Mouse (Mus musculus) liver, embryonic 16.5 days (tissue): ENCODE data around the gene Trak1. TPM values are rescaled to one million over a fixed set of nuclear protein-coding genes. Genes with fewer than 3 reads are reported as not detected.

Experiments used
- ATAC-seq: fragments of 200-750 bp; cut with Nextera tagmentation; 2 replicates; pipeline ENCODE4 v1.8.0; 2017; ENCODE audit warnings: low read depth, mild to moderate bottlenecking, moderate number of reproducible peaks, moderate library complexity
- H3K27ac ChIP-seq: fragments of 300-500 bp; sonication (generic); 2 replicates; pipeline ENCODE4 v1.5.1; 2014; ENCODE audit warnings: mild to moderate bottlenecking, low read length
- H3K27me3 ChIP-seq: fragments of 300-500 bp; sonication (generic); 2 replicates; pipeline ENCODE4 v1.6.1; 2014; ENCODE audit warnings: low read depth, low read length, mixed read lengths; ENCODE audit not compliant: control insufficient read depth, insufficient read depth
- H3K36me3 ChIP-seq: fragments of 300-500 bp; sonication (generic); 2 replicates; pipeline ENCODE4 v1.6.1; 2014; ENCODE audit warnings: mild to moderate bottlenecking; ENCODE audit not compliant: control insufficient read depth, insufficient read depth
- H3K4me1 ChIP-seq: fragments of 300-500 bp; sonication (generic); 2 replicates; pipeline ENCODE4 v1.6.1; 2014; ENCODE audit warnings: low read depth, low read length, mixed read lengths; ENCODE audit not compliant: control insufficient read depth
- H3K4me2 ChIP-seq: fragments of 300-500 bp; sonication (generic); 2 replicates; pipeline ENCODE4 v1.6.1; 2014; ENCODE audit warnings: low read depth, low read length, mixed read lengths
- H3K4me3 ChIP-seq: fragments of 300-500 bp; sonication (generic); 2 replicates; pipeline ENCODE4 v1.5.1; 2014; ENCODE audit warnings: low read depth, mild to moderate bottlenecking, low read length
- H3K9ac ChIP-seq: fragments of 300-500 bp; sonication (generic); 2 replicates; pipeline ENCODE4 v1.6.1; 2014; ENCODE audit warnings: low read depth, low read length
- H3K9me3 ChIP-seq: fragments of 300-500 bp; sonication (generic); replicated peaks from 2 replicates; pipeline ENCODE4 v1.6.1; 2016; ENCODE audit warnings: low read length; ENCODE audit not compliant: control insufficient read depth
- WGBS: fragments of 180-500 bp; shearing (Covaris S2); extraction: QIAGEN DNeasy Blood & Tissue Kit; methylation state at CpG from one replicate; pipeline ENCODE4 v1.1.7; 2014; ENCODE audit not compliant: insufficient replicate concordance; 5-methylcytosine and 5-hydroxymethylcytosine counted together
- polyA plus RNA-seq: library from polyadenylated mRNA; unstranded; fragments of >200 nt; fragmentation: Nextera tagmentation; extraction: Ambion mirVana; gene quantifications from 2 replicates; pipeline ENCODE4 v1.2.1, GENCODE M21; 2015

Trak1 gene
- polyA plus RNA-seq, 1 experiment from 2014 or later: 5.2 TPM

- H3K27me3 ChIP-seq: no peaks in the 10 kb centered on the region
- H3K27ac ChIP-seq: no peak overlapping the region
- H3K36me3 ChIP-seq: no peaks in the 10 kb centered on the region
- no peaks in the 10 kb centered on the region for H3K9me3 ChIP-seq
- 73% methylated on average over 17 of the region's 17 CpGs for WGBS
- ATAC-seq: no peak
- H3K9ac ChIP-seq: no peak overlapping the region
- no peak overlapping the region for H3K4me2 ChIP-seq
- H3K4me1 ChIP-seq: no peaks in the 10 kb centered on the region
- no peak overlapping the region for H3K4me3 ChIP-seq
Observed at GRCm38 (mm10) chr9:121398100-121398760, 100.9 kb downstream of the Trak1 start.

- H3K4me2 ChIP-seq: no peak overlapping the region
- H3K9me3 ChIP-seq: no peaks in the 10 kb centered on the region
- no peak overlapping the region for H3K9ac ChIP-seq
- no peak overlapping the region for H3K4me3 ChIP-seq
- no peak overlapping the region for H3K27ac ChIP-seq
- H3K4me1 ChIP-seq: no peaks in the 10 kb centered on the region
- whole genome bisulfite sequencing: 82% methylated on average over 7 of the region's 7 CpGs
- H3K36me3 ChIP-seq: no peaks in the 10 kb centered on the region
- no peaks in the 10 kb centered on the region for H3K27me3 ChIP-seq
- ATAC-seq: no peak
Observed at GRCm38 (mm10) chr9:121398761-121399160, 101.5 kb downstream of the Trak1 start.

- H3K4me1 ChIP-seq: no peaks in the 10 kb centered on the region
- no peak overlapping the region for H3K9ac ChIP-seq
- H3K27ac ChIP-seq: no peak overlapping the region
- no peak overlapping the region for H3K4me3 ChIP-seq
- WGBS: 77% methylated on average over 8 of the region's 8 CpGs
- no peaks in the 10 kb centered on the region for H3K9me3 ChIP-seq
- H3K27me3 ChIP-seq: no peaks in the 10 kb centered on the region
- ATAC-seq: no peak
- H3K4me2 ChIP-seq: no peak overlapping the region
- no peaks in the 10 kb centered on the region for H3K36me3 ChIP-seq
Observed at GRCm38 (mm10) chr9:121400608-121401007, 103.3 kb downstream of the Trak1 start.

- Histone ChIP-seq H3K36me3 (no peaks in the 10 kb centered on the region), H3K4me1 (no peaks in the 10 kb centered on the region), H3K27me3 (no peaks in the 10 kb centered on the region), H3K4me2 (no peak overlapping the region), H3K4me3 (no peak overlapping the region), H3K27ac (no peak overlapping the region), H3K9ac (no peak overlapping the region), H3K9me3 (no peaks in the 10 kb centered on the region)
- ATAC-seq: 0 out of 2 replicates have a peak, but pooled peaks have one; percentile 16
- WGBS: 62% methylated on average over 16 of the region's 16 CpGs
Observed at GRCm38 (mm10) chr9:121403157-121403671, 105.9 kb downstream of the Trak1 start.

GRCm38 (mm10) chr9:121403699-121404098 is 106.4 kb downstream of the Trak1 start:
- H3K27ac ChIP-seq: no peak overlapping the region
- no peaks in the 10 kb centered on the region for H3K9me3 ChIP-seq
- H3K4me2 ChIP-seq: no peak overlapping the region
- H3K9ac ChIP-seq: no peak overlapping the region
- no peaks in the 10 kb centered on the region for H3K4me1 ChIP-seq
- no peak for ATAC-seq
- no peak overlapping the region for H3K4me3 ChIP-seq
- 79% methylated on average over 11 of the region's 11 CpGs for WGBS
- no peaks in the 10 kb centered on the region for H3K36me3 ChIP-seq
- H3K27me3 ChIP-seq: no peaks in the 10 kb centered on the region

DNA sequence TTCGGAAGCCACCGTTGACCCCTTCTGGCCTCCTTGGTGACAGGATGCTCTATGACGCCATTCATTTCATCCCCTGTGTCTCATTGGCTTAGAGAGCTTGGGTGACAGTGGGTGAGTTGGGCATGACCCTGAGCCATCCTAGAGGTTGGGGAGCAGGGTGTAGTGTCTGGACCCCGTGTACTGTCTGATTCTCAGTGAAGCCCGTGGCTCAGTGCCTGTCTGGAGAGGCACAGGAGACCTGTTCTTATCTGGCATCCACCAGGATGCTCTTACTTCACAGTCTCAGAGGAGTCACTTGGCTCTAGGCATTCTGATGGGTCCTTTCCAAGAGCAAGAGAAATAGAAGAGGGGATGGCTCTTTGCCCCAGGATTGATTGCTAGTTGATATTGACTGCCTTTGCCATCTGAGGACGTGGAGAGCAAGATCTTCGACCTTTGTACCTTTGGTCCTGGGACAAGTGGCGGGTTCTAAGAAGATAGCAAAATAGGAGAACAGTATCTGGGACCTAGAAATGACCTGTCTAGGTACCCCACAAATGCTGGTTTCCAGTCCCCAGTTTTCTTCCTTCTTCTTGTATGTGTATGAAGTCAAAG is 107.9 kb downstream of the Trak1 start:
- H3K36me3 ChIP-seq: no peaks in the 10 kb centered on the region
- 76% methylated on average over 8 of the region's 8 CpGs for WGBS
- no peak overlapping the region for H3K4me3 ChIP-seq
- no peak for ATAC-seq
- H3K9me3 ChIP-seq: no peaks in the 10 kb centered on the region
- no peaks in the 10 kb centered on the region for H3K4me1 ChIP-seq
- no peak overlapping the region for H3K9ac ChIP-seq
- H3K4me2 ChIP-seq: no peak overlapping the region
- no peak overlapping the region for H3K27ac ChIP-seq
- no peaks in the 10 kb centered on the region for H3K27me3 ChIP-seq

DNA sequence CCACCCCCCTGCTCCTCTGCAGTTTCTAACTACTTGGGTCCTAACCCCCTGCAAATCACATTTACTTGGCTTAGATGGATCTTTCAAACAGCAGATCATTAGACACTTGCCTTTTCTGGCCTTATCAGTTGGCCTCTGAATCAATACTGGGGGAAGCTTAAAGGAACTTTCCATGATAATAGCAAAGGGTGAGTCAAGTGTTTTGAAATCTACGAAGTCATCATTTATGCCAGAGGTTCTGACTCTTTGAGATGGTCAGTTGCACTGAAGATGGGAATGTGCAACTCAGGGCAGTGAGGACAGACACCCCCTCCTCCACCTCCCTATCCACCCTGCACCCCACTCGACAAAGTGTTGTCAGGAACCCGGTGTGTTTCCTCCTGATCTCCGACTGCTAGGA is 108.5 kb downstream of the Trak1 start:
- no peak overlapping the region for H3K9ac ChIP-seq
- no peaks in the 10 kb centered on the region for H3K36me3 ChIP-seq
- 76% methylated on average over 4 of the region's 4 CpGs for WGBS
- H3K4me3 ChIP-seq: no peak overlapping the region
- no peaks in the 10 kb centered on the region for H3K4me1 ChIP-seq
- H3K27ac ChIP-seq: no peak overlapping the region
- no peaks in the 10 kb centered on the region for H3K9me3 ChIP-seq
- no peak for ATAC-seq
- H3K4me2 ChIP-seq: no peak overlapping the region
- no peaks in the 10 kb centered on the region for H3K27me3 ChIP-seq

DNA sequence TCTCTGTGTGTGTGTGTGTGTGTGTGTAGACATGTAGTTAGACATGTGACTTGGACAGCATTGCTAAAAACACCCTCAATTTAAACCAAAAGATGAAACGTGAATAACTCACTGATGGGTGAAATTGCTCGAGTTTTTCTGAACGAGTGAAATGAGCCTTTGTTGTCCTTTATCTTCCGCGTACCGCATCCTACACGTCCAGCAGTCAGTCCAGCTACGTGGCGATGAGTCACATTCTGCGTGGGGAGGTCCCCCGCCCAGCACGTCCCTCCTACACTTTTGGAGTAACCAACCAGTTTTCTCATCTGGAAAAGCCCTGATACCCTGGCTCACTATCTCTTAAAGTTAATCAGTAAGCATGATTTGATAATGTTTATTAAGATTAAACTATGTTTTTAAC is 116.9 kb downstream of the Trak1 start:
- Histone ChIP-seq H3K4me2 (no peak overlapping the region), H3K4me3 (no peak overlapping the region), H3K4me1 (peaks cover 7% of the 10 kb centered on the region), H3K27me3 (no peaks in the 10 kb centered on the region), H3K9me3 (no peaks in the 10 kb centered on the region), H3K27ac (no peak overlapping the region), H3K36me3 (no peaks in the 10 kb centered on the region), H3K9ac (no peak overlapping the region)
- no peak for ATAC-seq
- WGBS: 74% methylated on average over 12 of the region's 12 CpGs

- H3K4me3 ChIP-seq: no peak overlapping the region
- WGBS: 74% methylated on average over 19 of the region's 19 CpGs
- no peaks in the 10 kb centered on the region for H3K27me3 ChIP-seq
- H3K9ac ChIP-seq: no peak overlapping the region
- peaks cover 15% of the 10 kb centered on the region for H3K4me1 ChIP-seq
- no peak overlapping the region for H3K4me2 ChIP-seq
- no peaks in the 10 kb centered on the region for H3K36me3 ChIP-seq
- H3K27ac ChIP-seq: no peak overlapping the region
- ATAC-seq: peak; percentile 49
- no peaks in the 10 kb centered on the region for H3K9me3 ChIP-seq
Observed at GRCm38 (mm10) chr9:121415626-121416241, 118.4 kb downstream of the Trak1 start.
